Mouse (Mus musculus) midbrain, embryonic 11.5 days (tissue): ENCODE measurements around the gene Egfem1. TPM values are rescaled to one million over a fixed set of nuclear protein-coding genes. Genes with fewer than 3 reads are reported as not detected.

Experiments
- ATAC-seq: fragments of 200-750 bp; cut with Nextera tagmentation; 2 replicates; pipeline ENCODE4 v1.8.0; 2017; ENCODE audit warnings: moderate TSS enrichment, moderate library complexity; ENCODE audit not compliant: low FRiP score
- DNase-seq: peaks from one replicate; pipeline ENCODE4 v3.0.0; 2015; ENCODE audit warnings: low spot score; ENCODE audit errors: missing footprints
- H3K27ac ChIP-seq: fragments of 300-500 bp; sonication (generic); 2 replicates; pipeline ENCODE4 v1.5.1; 2014; ENCODE audit warnings: low read depth, low read length
- H3K27me3 ChIP-seq: fragments of 300-500 bp; sonication (generic); 2 replicates; pipeline ENCODE4 v1.6.1; 2014; ENCODE audit warnings: mild to moderate bottlenecking, low read length, moderate library complexity, mixed read lengths; ENCODE audit not compliant: control insufficient read depth, insufficient read depth
- H3K36me3 ChIP-seq: fragments of 300-500 bp; sonication (generic); 2 replicates; pipeline ENCODE4 v1.6.1; 2014; ENCODE audit warnings: mild to moderate bottlenecking, low read length, moderate library complexity, mixed read lengths; ENCODE audit not compliant: control insufficient read depth, insufficient read depth
- H3K4me1 ChIP-seq: fragments of 300-500 bp; sonication (generic); 2 replicates; pipeline ENCODE4 v1.6.1; 2014; ENCODE audit warnings: low read length; ENCODE audit not compliant: control insufficient read depth, insufficient read depth
- H3K4me2 ChIP-seq: fragments of 300-500 bp; sonication (generic); 2 replicates; pipeline ENCODE4 v1.6.1; 2014; ENCODE audit warnings: mild to moderate bottlenecking, moderate library complexity
- H3K4me3 ChIP-seq: fragments of 300-500 bp; sonication (generic); 2 replicates; pipeline ENCODE4 v1.5.1; 2014; ENCODE audit warnings: low read depth, low read length
- H3K9ac ChIP-seq: fragments of 300-500 bp; sonication (generic); 2 replicates; pipeline ENCODE4 v1.6.1; 2014; ENCODE audit warnings: low read length
- H3K9me3 ChIP-seq: fragments of 300-500 bp; sonication (generic); 2 replicates; pipeline ENCODE4 v1.6.1; 2016; ENCODE audit warnings: low read length; ENCODE audit not compliant: control insufficient read depth
- WGBS: fragments of 180-500 bp; shearing (Covaris S2); extraction: QIAGEN DNeasy Blood & Tissue Kit; methylation state at CpG from one replicate; pipeline ENCODE4 v1.1.7; 2014; 5-methylcytosine and 5-hydroxymethylcytosine counted together
- polyA plus RNA-seq: library from polyadenylated mRNA; unstranded; fragments of >200 nt; fragmentation: Nextera tagmentation; extraction: Ambion mirVana; gene quantifications from 2 replicates; pipeline ENCODE4 v1.2.1, GENCODE M21; 2014

The Egfem1 gene
- 14.7 TPM in 2 replicates for polyA plus RNA-seq

DNA sequence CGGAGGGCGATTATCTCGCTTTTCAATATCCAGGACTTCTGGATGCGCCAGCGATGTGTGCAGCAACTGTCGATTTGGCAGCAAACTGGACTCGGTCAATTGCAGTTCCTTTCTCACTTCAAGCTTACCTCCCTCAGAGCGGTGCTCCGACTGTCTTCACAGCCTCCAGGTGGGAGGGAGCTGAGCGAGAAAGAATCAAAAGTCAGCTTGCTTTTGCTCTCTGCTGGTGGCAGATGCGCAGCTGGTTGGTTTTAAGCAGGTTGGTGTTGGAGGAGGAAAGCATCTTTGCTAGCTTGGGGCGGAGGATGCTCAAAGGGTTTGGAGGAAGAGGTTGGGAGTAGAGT lies at the start of gene Egfem1:
TSS of gene Egfem1 (plus strand) at position 72 of the 344 bp plus-strand sequence.
- Histone ChIP-seq H3K4me2 (peak within 1 kb of the TSS; percentile 80), H3K9me3 (no peaks in the 10 kb centered on the region), H3K4me3 (peak within 1 kb of the TSS; percentile 66), H3K27ac (no peak within 1 kb of the TSS; the same call in 1 of the 2 replicates), H3K9ac (peak within 1 kb of the TSS; percentile 68), H3K27me3 (peaks cover 3% of the 10 kb centered on the region), H3K36me3 (no peaks in the 10 kb centered on the region), H3K4me1 (peaks cover 6% of the 10 kb centered on the region; the same call in 1 of the 2 replicates)
- ATAC-seq (no peak; the same call in 1 of the 2 replicates), DNase-seq (no peak)
- whole genome bisulfite sequencing: 3% methylated on average over 12 of the region's 12 CpGs

DNA sequence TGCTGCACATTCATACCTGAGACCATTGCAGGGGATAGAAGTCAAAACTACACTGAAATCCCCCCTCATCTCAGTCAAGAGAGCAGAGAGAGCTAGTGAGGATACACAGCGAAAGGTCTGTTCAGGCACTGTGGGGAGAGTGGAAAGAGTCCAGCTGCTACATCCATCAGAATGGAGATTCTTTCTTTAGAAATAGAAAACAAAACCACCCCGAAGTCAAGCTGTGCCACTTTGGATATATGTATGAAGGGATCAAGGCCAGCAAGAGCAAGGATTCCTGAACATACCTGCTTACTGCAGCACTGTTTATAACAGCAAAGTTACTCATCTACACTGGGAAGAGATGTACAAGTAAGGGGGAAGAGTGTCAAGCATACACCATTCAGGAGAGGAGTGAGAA lies 48.7 kb upstream of the Egfem1 start:
- ATAC-seq: no peak

GRCm38 (mm10) chr3:29036146-29036545 lies 45.7 kb upstream of the Egfem1 start:
- Histone ChIP-seq H3K4me2 (no peak overlapping the region), H3K9me3 (no peaks in the 10 kb centered on the region; the same call in 1 of the 2 replicates), H3K9ac (no peak overlapping the region), H3K27ac (no peak overlapping the region), H3K4me1 (no peaks in the 10 kb centered on the region), H3K27me3 (no peaks in the 10 kb centered on the region), H3K4me3 (no peak overlapping the region), H3K36me3 (no peaks in the 10 kb centered on the region)
- 2% methylated on average over 3 of the region's 3 CpGs for WGBS
- ATAC-seq (peak; percentile 50; the same call in 1 of the 2 replicates), DNase-seq (peak; percentile 94)

More for the DNA sequence above, 48.7 kb upstream of the Egfem1 start:
- no peak overlapping the region for H3K4me3 ChIP-seq
- no peak overlapping the region for H3K27ac ChIP-seq
- no peaks in the 10 kb centered on the region for H3K9me3 ChIP-seq
- WGBS: 62% methylated on average over 2 of the region's 2 CpGs
- no peaks in the 10 kb centered on the region for H3K27me3 ChIP-seq
- no peak for DNase-seq
- H3K4me2 ChIP-seq: no peak overlapping the region
- no peaks in the 10 kb centered on the region for H3K36me3 ChIP-seq
- no peak overlapping the region for H3K9ac ChIP-seq
- H3K4me1 ChIP-seq: no peaks in the 10 kb centered on the region

DNA sequence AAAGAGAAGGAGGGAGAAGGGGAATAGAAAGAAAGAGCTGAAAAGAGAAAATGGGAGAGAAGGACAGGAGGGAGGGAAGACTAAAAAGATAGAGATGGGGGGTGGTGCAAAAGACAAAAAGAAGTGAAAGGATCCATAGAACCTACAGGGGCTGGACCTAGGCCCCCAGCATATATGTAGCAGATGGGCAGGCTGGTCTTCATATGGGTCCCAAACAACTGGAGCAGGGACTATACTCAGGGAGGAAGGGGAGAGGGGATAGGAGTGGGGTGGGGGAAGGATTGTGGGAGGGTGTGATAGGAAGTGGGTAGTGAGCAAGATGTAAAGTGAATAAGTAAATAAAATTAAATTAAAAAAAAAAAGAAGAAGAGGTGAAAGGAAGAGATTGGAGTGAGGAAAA lies 45.2 kb upstream of the Egfem1 start:
- no peaks in the 10 kb centered on the region; the same call in 1 of the 2 replicates for H3K9me3 ChIP-seq
- H3K9ac ChIP-seq: no peak overlapping the region
- ATAC-seq: no peak
- H3K4me1 ChIP-seq: no peaks in the 10 kb centered on the region
- no peaks in the 10 kb centered on the region for H3K36me3 ChIP-seq
- H3K4me3 ChIP-seq: no peak overlapping the region
- DNase-seq: no peak
- no peak overlapping the region for H3K4me2 ChIP-seq
- no peaks in the 10 kb centered on the region for H3K27me3 ChIP-seq
- H3K27ac ChIP-seq: no peak overlapping the region

GRCm38 (mm10) chr3:29040064-29040463 lies 41.8 kb upstream of the Egfem1 start:
- DNase-seq: peak; percentile 86
- no peak overlapping the region for H3K27ac ChIP-seq
- H3K9ac ChIP-seq: no peak overlapping the region
- H3K4me3 ChIP-seq: no peak overlapping the region
- H3K4me1 ChIP-seq: no peaks in the 10 kb centered on the region
- no peaks in the 10 kb centered on the region for H3K27me3 ChIP-seq
- no peak overlapping the region for H3K4me2 ChIP-seq
- ATAC-seq: peak; percentile 80
- no peaks in the 10 kb centered on the region for H3K36me3 ChIP-seq
- 33% methylated on average over 7 of the region's 7 CpGs for WGBS
- no peaks in the 10 kb centered on the region; the same call in 1 of the 2 replicates for H3K9me3 ChIP-seq

- ATAC-seq (peak; percentile 57), DNase-seq (peak; percentile 84)
- Histone ChIP-seq H3K4me2 (no peak overlapping the region), H3K36me3 (no peaks in the 10 kb centered on the region), H3K27ac (peak overlapping the region; percentile 46; the same call in 1 of the 2 replicates), H3K4me1 (peaks cover 6% of the 10 kb centered on the region), H3K9me3 (no peaks in the 10 kb centered on the region), H3K9ac (no peak overlapping the region), H3K27me3 (no peaks in the 10 kb centered on the region), H3K4me3 (no peak overlapping the region)
- 19% methylated on average over 5 of the region's 5 CpGs for WGBS
Measured at GRCm38 (mm10) chr3:29046281-29046680, 35.5 kb upstream of the Egfem1 start.

GRCm38 (mm10) chr3:29047273-29047932 lies 34.4 kb upstream of the Egfem1 start:
- H3K36me3 ChIP-seq: no peaks in the 10 kb centered on the region
- DNase-seq (peak; percentile 88), ATAC-seq (no peak)
- no peak overlapping the region for H3K27ac ChIP-seq
- H3K4me2 ChIP-seq: no peak overlapping the region
- 72% methylated on average over 14 of the region's 14 CpGs for WGBS
- H3K9me3 ChIP-seq: no peaks in the 10 kb centered on the region
- no peaks in the 10 kb centered on the region for H3K27me3 ChIP-seq
- H3K4me1 ChIP-seq: peaks cover 6% of the 10 kb centered on the region
- no peak overlapping the region for H3K4me3 ChIP-seq
- no peak overlapping the region for H3K9ac ChIP-seq

DNA sequence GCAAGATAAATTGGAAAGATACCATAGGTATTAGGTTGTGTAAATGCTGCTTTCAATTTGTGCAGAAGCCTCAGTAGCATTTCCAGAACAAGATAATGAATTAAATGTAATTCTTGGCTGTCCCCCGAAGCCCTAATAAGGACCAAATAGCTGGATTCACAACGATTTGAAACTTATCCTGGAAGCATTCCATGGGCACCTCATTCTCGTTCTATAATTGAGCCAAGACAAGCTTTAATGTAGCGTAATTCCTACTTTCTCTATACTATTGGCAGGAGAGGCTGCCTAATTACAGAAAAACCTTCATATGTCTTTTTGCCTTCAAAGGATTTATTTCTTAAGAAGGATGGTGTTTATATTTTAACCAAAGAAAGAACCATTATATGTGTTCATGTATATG lies 18.7 kb upstream of the Egfem1 start:
- DNase-seq (no peak), ATAC-seq (no peak)
- H3K4me2 ChIP-seq: no peak overlapping the region
- H3K27ac ChIP-seq: no peak overlapping the region
- H3K27me3 ChIP-seq: no peaks in the 10 kb centered on the region
- no peak overlapping the region for H3K4me3 ChIP-seq
- no peaks in the 10 kb centered on the region for H3K36me3 ChIP-seq
- no peaks in the 10 kb centered on the region for H3K4me1 ChIP-seq
- WGBS: 89% methylated on average over 4 of the region's 4 CpGs
- H3K9ac ChIP-seq: no peak overlapping the region
- H3K9me3 ChIP-seq: no peaks in the 10 kb centered on the region

- H3K9ac ChIP-seq: no peak overlapping the region
- WGBS: 88% methylated on average over 6 of the region's 6 CpGs
- no peak overlapping the region for H3K27ac ChIP-seq
- H3K36me3 ChIP-seq: no peaks in the 10 kb centered on the region
- no peak overlapping the region for H3K4me2 ChIP-seq
- no peaks in the 10 kb centered on the region for H3K27me3 ChIP-seq
- no peak for DNase-seq
- no peaks in the 10 kb centered on the region for H3K9me3 ChIP-seq
- ATAC-seq: no peak
- H3K4me3 ChIP-seq: no peak overlapping the region
- H3K4me1 ChIP-seq: no peaks in the 10 kb centered on the region
Measured at GRCm38 (mm10) chr3:29068428-29069098, 13.3 kb upstream of the Egfem1 start.
